Mouse (Mus musculus): ENCODE results near the gene Oxct2b.
"Not testable (repeated sequence)": the region's sequence is repeated elsewhere in the genome, so short reads cannot be mapped to it uniquely, and the experiment has no call there.

Gene Oxct2b

GRCm38 (mm10) chr4:123116640-123117039 is 574 bp downstream of the Oxct2b start:
- DNase-seq, result not testable (repeated sequence)

- no peak for DNase-seq
These were observed 5.2 kb downstream of the Oxct2b start for GRCm38 (mm10) chr4:123121286-123121685.

- DNase-seq, result no peak
These were observed 10.6 kb downstream of the Oxct2b start for GRCm38 (mm10) chr4:123126626-123127025.

- DNase-seq, result no peak
These were observed 11.0 kb downstream of the Oxct2b start for GRCm38 (mm10) chr4:123127051-123127450.

- DNase-seq, result no peak
These were observed 21.5 kb downstream of the Oxct2b start for GRCm38 (mm10) chr4:123137551-123137950.

- peak; percentile 80 for DNase-seq
These were observed 23.6 kb downstream of the Oxct2b start, which contains the start of gene Ppie for GRCm38 (mm10) chr4:123139513-123140154. Ppie (minus strand) TSS chr4:123139951.

- DNase-seq, result no peak
These were observed 31.5 kb downstream of the Oxct2b start for GRCm38 (mm10) chr4:123147446-123148150.

- DNase-seq, result no peak
These were observed 35.9 kb downstream of the Oxct2b start for GRCm38 (mm10) chr4:123152003-123152402.

- DNase-seq, result no peak
These were observed 36.9 kb downstream of the Oxct2b start for GRCm38 (mm10) chr4:123152976-123153375.

GRCm38 (mm10) chr4:123155004-123155403 is 38.9 kb downstream of the Oxct2b start:
- peak; percentile 44 for DNase-seq

GRCm38 (mm10) chr4:123155427-123155826 is 39.4 kb downstream of the Oxct2b start:
- DNase-seq, result no peak

GRCm38 (mm10) chr4:123155840-123156239 is 39.8 kb downstream of the Oxct2b start:
- no peak for DNase-seq

- no peak for DNase-seq
These were observed 44.5 kb downstream of the Oxct2b start for GRCm38 (mm10) chr4:123160571-123160970.

- not testable (repeated sequence) for DNase-seq
These were observed 45.2 kb downstream of the Oxct2b start for GRCm38 (mm10) chr4:123161251-123161650.

GRCm38 (mm10) chr4:123162305-123162917 is 46.3 kb downstream of the Oxct2b start:
- no peak for DNase-seq

GRCm38 (mm10) chr4:123164157-123164556 is 48.1 kb downstream of the Oxct2b start:
- no peak for DNase-seq
